Comparison of ENCODE assay signal across 8 mouse cellular contexts in the genomic region with DNA sequence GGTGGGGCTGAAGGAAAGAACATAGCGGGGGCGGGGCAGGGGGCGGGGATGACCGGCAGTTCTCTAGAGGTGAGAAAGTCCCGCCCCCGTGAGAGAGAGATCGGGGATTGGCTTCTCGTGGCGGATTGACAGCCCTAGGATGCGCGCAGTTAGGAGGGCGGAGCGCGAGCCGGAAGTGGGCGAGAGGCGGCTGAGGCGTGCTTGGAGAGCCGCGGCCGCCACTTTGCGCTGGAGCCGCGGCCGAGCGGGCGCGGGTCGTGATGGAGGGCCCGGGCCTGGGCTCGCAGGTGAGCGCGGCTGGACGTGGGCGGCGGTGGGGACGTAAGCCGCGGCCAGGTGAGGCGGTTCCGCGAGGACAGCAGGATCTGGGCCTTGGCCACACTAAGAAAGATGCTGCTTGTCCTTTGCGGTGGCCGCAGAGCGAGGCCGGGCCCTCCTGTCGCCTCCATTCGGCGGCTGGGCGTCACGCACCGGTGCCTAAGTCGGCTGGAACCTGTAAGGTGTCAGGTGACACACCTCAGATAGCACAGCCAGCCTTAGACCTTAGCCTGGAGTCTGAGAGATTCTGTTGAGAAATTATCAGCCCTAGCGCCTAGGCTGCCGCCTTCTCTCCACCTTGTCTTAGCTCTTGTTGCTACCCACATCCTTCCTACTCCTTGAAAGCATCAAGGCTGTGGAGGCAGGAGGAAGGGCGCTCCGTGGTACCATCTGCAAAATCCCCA. TPM values are rescaled to one million over a fixed set of nuclear protein-coding genes. Genes with fewer than 3 reads are reported as not detected.
DNase-seq lines count a peak whose midpoint lies in the region; ATAC-seq lines count a peak whose summit lies in the region.

A gene (plus strand): TSS at position 153 of the 722 bp plus-strand sequence.

- peak within 1 kb of the TSS; percentile 70 for H3K9ac ChIP-seq in kidney, embryonic 15.5 days

- peaks cover 13% of the 10 kb centered on the region for H3K4me1 ChIP-seq in heart, embryonic 10.5 days
- peaks cover 15% of the 10 kb centered on the region for H3K4me1 ChIP-seq in kidney, embryonic 15.5 days

- ATAC-seq in erythroblast, adult 5-6 weeks (replicated peaks; ENCODE audit: low FRiP score, poor library complexity, severe bottlenecking) = peak; percentile 99
- peak; percentile 100 for ATAC-seq in kidney, embryonic 15.5 days (replicated peaks; ENCODE audit: low FRiP score)
- peak; percentile 95 for ATAC-seq in monocyte, adult 5-6 weeks (replicated peaks; ENCODE audit: insufficient number of reproducible peaks, low FRiP score, low TSS enrichment, poor library complexity, severe bottlenecking)

- H3K27me3 ChIP-seq in heart, embryonic 10.5 days (ENCODE audit: insufficient read depth, poor library complexity, severe bottlenecking) = no peaks in the 10 kb centered on the region
- no peaks in the 10 kb centered on the region for H3K27me3 ChIP-seq in kidney, embryonic 15.5 days

- no peaks in the 10 kb centered on the region for H3K9me3 ChIP-seq in heart, embryonic 10.5 days
- H3K9me3 ChIP-seq in kidney, embryonic 15.5 days (replicated peaks) = no peaks in the 10 kb centered on the region

- peak; percentile 92 to 93 for DNase-seq in B cell, adult 2 months
- peak; percentile 98 for DNase-seq in brain, adult 2 months (ENCODE audit: low read depth, low spot score)
- peak; percentile 98 for DNase-seq in heart, embryonic 10.5 days (ENCODE audit: low spot score)
- DNase-seq in liver = peak; percentile 97
- peak; percentile 93 to 95 for DNase-seq in spleen, postnatal 4 days (ENCODE audit: low spot score in 2 of 2)

- H3K4me2 ChIP-seq in kidney, embryonic 15.5 days = peak within 1 kb of the TSS; percentile 66

- peak within 1 kb of the TSS; percentile 90 for H3K27ac ChIP-seq in heart, embryonic 10.5 days
- H3K27ac ChIP-seq in kidney, embryonic 15.5 days = peak within 1 kb of the TSS; percentile 94

- WGBS in heart, embryonic 10.5 days = under 1% methylated on average over 56 of the region's 57 CpGs
- WGBS in kidney, embryonic 15.5 days = under 1% methylated on average over 56 of the region's 57 CpGs

- peak within 1 kb of the TSS; percentile 89 for H3K4me3 ChIP-seq in heart, embryonic 10.5 days
- H3K4me3 ChIP-seq in kidney, embryonic 15.5 days (replicated peaks) = peak within 1 kb of the TSS; percentile 84

- H3K36me3 ChIP-seq in heart, embryonic 10.5 days = 0 out of 2 replicates have a peak, but pooled peaks cover 5% of the 10 kb centered on the region
- H3K36me3 ChIP-seq in kidney, embryonic 15.5 days = peaks cover 6% of the 10 kb centered on the region; the same call in 1 of the 2 replicates

RNA-seq across cellular contexts. Expression of the gene that starts here (rescaled TPM):
- 11.7 and 21.1 TPM in 2 replicates for total RNA-seq in erythroblast, adult 5-6 weeks (2015; ENCODE audit: low replicate concordance)
- total RNA-seq in erythroblast, adult 5-6 weeks (2017; ENCODE audit: low replicate concordance) = 6.0 and 10.0 TPM in 2 replicates
- 34.8 and 37.7 TPM in 2 replicates for polyA plus RNA-seq in heart, embryonic 10.5 days (2016; fragmentation: Nextera tagmentation; extraction: Ambion mirVana)
- polyA plus RNA-seq in kidney, embryonic 15.5 days (2015; fragmentation: Nextera tagmentation; extraction: Ambion mirVana) = 39.3 and 43.5 TPM in 2 replicates
- 22.1 to 31.5 TPM (median 23.1 TPM) in 3 replicates for total RNA-seq in monocyte, adult 5-6 weeks (2017)

Comparison
In these comparisons a context has a peak if more than half of its experiments do, and no peak if none do; other contexts are left out.
1. Peak in every context shown above with its lines: DNase-seq, ATAC-seq, H3K4me3 ChIP-seq and H3K27ac ChIP-seq.